Mouse (Mus musculus) frontal cortex, postnatal 36 days (tissue): ENCODE measurements around the gene Adgrf3.

Experiments
- DNase-seq, 2 experiments: peaks; one replicate each; pipeline ENCODE4 v3.0.0; 2022; ENCODE audit warnings: low spot score in 2 of 2

Adgrf3 gene

GRCm38 (mm10) chr5:30152007-30152406 lies 53.5 kb downstream of the Adgrf3 start:
- DNase-seq = no peak

- DNase-seq = no peak
Measured at GRCm38 (mm10) chr5:30148133-30148920, 57.2 kb downstream of the Adgrf3 start.

GRCm38 (mm10) chr5:30146526-30146925 lies 59.0 kb downstream of the Adgrf3 start:
- DNase-seq = no peak
